Comparison of ENCODE assay signal across 13 mouse cellular contexts in the genomic region with DNA sequence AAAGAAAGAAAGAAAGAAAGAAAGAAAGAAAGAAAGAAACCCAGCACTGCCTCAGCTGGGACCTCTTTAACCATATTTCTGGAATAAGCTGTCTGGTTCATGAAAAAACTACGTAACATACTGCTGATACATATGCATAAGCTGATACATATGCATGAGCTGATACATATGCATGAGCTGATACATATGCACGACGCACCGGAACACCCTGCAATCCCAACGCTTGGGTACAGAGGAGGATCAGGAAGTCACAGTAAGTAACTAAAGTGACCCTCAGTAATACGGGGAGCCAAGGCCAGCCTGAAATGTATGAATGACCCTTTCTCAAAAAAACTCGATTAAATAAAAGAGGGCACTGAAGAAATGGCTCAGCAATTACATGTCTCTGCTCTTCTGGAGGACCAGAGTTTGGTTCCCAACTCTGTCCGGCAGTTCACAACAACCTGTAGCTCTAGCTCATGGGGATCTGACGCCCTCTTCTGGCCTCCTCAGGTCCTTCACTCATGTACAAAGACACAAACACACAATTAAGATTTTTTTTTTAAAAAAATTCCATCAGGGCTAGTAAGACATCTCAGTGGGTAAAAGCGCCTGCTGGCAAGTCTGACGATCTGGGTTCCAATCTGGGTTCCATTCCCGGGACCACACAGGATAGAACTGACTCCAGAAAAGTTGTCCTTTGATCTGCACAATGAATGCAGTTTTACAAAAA. TPM values are rescaled to one million over a fixed set of nuclear protein-coding genes. Genes with fewer than 3 reads are reported as not detected.
DNase-seq lines count a peak whose midpoint lies in the region; ATAC-seq and TF ChIP-seq lines count a peak whose summit lies in the region.
"Had no signal": no experiment of that assay in that cellular context is flagged by ENCODE, and none has a peak within 500 bp of the region (broad histone marks: within the 10 kb centered on the region; RNA-seq: fewer than 3 reads in every experiment).

No protein-coding gene starts in this region.

- 91% methylated on average over 12 of the region's 12 CpGs for WGBS in heart, embryonic 10.5 days
- 70% methylated on average over 12 of the region's 12 CpGs for WGBS in neural tube, embryonic 11.5 days
- WGBS in neural tube, embryonic 15.5 days: 54% methylated on average over 12 of the region's 12 CpGs
- WGBS in forebrain, postnatal 0 days: 52% methylated on average over 12 of the region's 12 CpGs

- peak; percentile 45; the same call in 1 of the 2 replicates for ATAC-seq in neural tube, embryonic 11.5 days (ENCODE audit: insufficient read depth, low FRiP score, low TSS enrichment)
- no peak for ATAC-seq in neural tube, embryonic 15.5 days (ENCODE audit: low FRiP score)
- peak; percentile 58 for ATAC-seq in forebrain, postnatal 0 days

- H3K27me3 ChIP-seq in heart, embryonic 10.5 days (ENCODE audit: insufficient read depth, poor library complexity, severe bottlenecking): no peaks in the 10 kb centered on the region
- no peaks in the 10 kb centered on the region for H3K27me3 ChIP-seq in neural tube, embryonic 11.5 days (ENCODE audit: control insufficient read depth, insufficient read depth, low read length)
- H3K27me3 ChIP-seq in neural tube, embryonic 15.5 days (replicated peaks): no peaks in the 10 kb centered on the region
- H3K27me3 ChIP-seq in forebrain, postnatal 0 days (ENCODE audit: insufficient read depth, low read length): no peaks in the 10 kb centered on the region
- H3K27me3 ChIP-seq: embryonic facial prominence, embryonic 13.5 days had no signal

- peak; percentile 33; the same call in 1 of the 2 replicates for TF ChIP-seq CTCF in forebrain, postnatal 0 days (IDR thresholded peaks at IDR 0.05; ENCODE audit: low read depth)

- peaks cover 14% of the 10 kb centered on the region for H3K4me1 ChIP-seq in heart, embryonic 10.5 days
- no peaks in the 10 kb centered on the region for H3K4me1 ChIP-seq in neural tube, embryonic 11.5 days (ENCODE audit: control insufficient read depth, insufficient read depth, low read length)
- peaks cover 22% of the 10 kb centered on the region for H3K4me1 ChIP-seq in neural tube, embryonic 15.5 days
- H3K4me1 ChIP-seq in forebrain, postnatal 0 days (ENCODE audit: insufficient read depth): peaks cover 3% of the 10 kb centered on the region; the same call in 1 of the 2 replicates

- peaks cover 9% of the 10 kb centered on the region for H3K36me3 ChIP-seq in heart, embryonic 10.5 days
- H3K36me3 ChIP-seq in neural tube, embryonic 11.5 days (ENCODE audit: control insufficient read depth, insufficient read depth, low read length): no peaks in the 10 kb centered on the region
- peaks cover 4% of the 10 kb centered on the region for H3K36me3 ChIP-seq in neural tube, embryonic 15.5 days
- peaks cover 2% of the 10 kb centered on the region for H3K36me3 ChIP-seq in forebrain, postnatal 0 days (ENCODE audit: insufficient read depth)

- no peak overlapping the region for H3K27ac ChIP-seq in heart, embryonic 10.5 days
- no peak overlapping the region for H3K27ac ChIP-seq in neural tube, embryonic 11.5 days (ENCODE audit: low read depth, low read length)
- no peak overlapping the region for H3K27ac ChIP-seq in neural tube, embryonic 15.5 days (replicated peaks)
- 0 out of 2 replicates have a peak overlapping the region, but pooled peaks have one; percentile 21 for H3K27ac ChIP-seq in forebrain, postnatal 0 days (ENCODE audit: low read depth, low read length)
- H3K27ac ChIP-seq: embryonic facial prominence, embryonic 13.5 days had no signal

- no peak overlapping the region for H3K4me2 ChIP-seq in neural tube, embryonic 11.5 days (ENCODE audit: low read depth)
- no peak overlapping the region for H3K4me2 ChIP-seq in neural tube, embryonic 15.5 days
- peak overlapping the region; percentile 23; the same call in 1 of the 2 replicates for H3K4me2 ChIP-seq in forebrain, postnatal 0 days (ENCODE audit: low read depth)

- H3K4me3 ChIP-seq in heart, embryonic 10.5 days: 0 out of 2 replicates have a peak overlapping the region, but pooled peaks have one; percentile 64
- H3K4me3 ChIP-seq in neural tube, embryonic 11.5 days (ENCODE audit: low read depth, low read length): no peak overlapping the region
- H3K4me3 ChIP-seq in neural tube, embryonic 15.5 days (replicated peaks): no peak overlapping the region
- no peak overlapping the region for H3K4me3 ChIP-seq in forebrain, postnatal 0 days (ENCODE audit: low read depth, low read length)

- no peaks in the 10 kb centered on the region for H3K9me3 ChIP-seq in heart, embryonic 10.5 days
- no peaks in the 10 kb centered on the region for H3K9me3 ChIP-seq in neural tube, embryonic 11.5 days (ENCODE audit: control insufficient read depth, low read length)
- no peaks in the 10 kb centered on the region for H3K9me3 ChIP-seq in neural tube, embryonic 15.5 days (replicated peaks)
- no peaks in the 10 kb centered on the region for H3K9me3 ChIP-seq in forebrain, postnatal 0 days (ENCODE audit: low read length)
- H3K9me3 ChIP-seq: embryonic facial prominence, embryonic 13.5 days; G1E had no signal

- no peak overlapping the region for H3K9ac ChIP-seq in neural tube, embryonic 11.5 days (ENCODE audit: low read length)
- H3K9ac ChIP-seq in neural tube, embryonic 15.5 days (replicated peaks): no peak overlapping the region
- H3K9ac ChIP-seq in forebrain, postnatal 0 days: no peak overlapping the region
- H3K9ac ChIP-seq: embryonic facial prominence, embryonic 13.5 days had no signal

- peak; percentile 64 for DNase-seq in heart, embryonic 10.5 days (ENCODE audit: low spot score)
- no peak for DNase-seq in heart, adult 18-20 months
- DNase-seq in neural tube, embryonic 11.5 days (ENCODE audit: low spot score): peak; percentile 53
- peak; percentile 68 for DNase-seq in forebrain, postnatal 0 days
- DNase-seq in ovary, postnatal 14 days (ENCODE audit: low spot score): no peak
- DNase-seq in thymus, postnatal 10 days (ENCODE audit: low spot score in 2 of 2): no peak
- no peak for DNase-seq in layer of hippocampus, adult 8-10 months (ENCODE audit: low spot score in 2 of 2)
- DNase-seq: cerebellum, adult 9-11 months; heart, postnatal 10 days; kidney, postnatal 25 days had no signal

RNA-seq across cellular contexts. Expression of gene Srl, which starts 1.4 kb away (rescaled TPM):
- 87.3 and 201 TPM in 2 replicates for polyA plus RNA-seq in heart, embryonic 10.5 days (2016; fragmentation: Nextera tagmentation; extraction: Ambion mirVana)
- 100 to 1,000 TPM; 782 to 831 TPM for total RNA-seq in heart, adult 18-20 months (2021)
- polyA plus RNA-seq in neural tube, embryonic 11.5 days (2014; fragmentation: Nextera tagmentation; extraction: Ambion mirVana): 31.1 and 35.7 TPM in 2 replicates
- polyA plus RNA-seq in neural tube, embryonic 15.5 days (2015; fragmentation: Nextera tagmentation; extraction: Ambion mirVana): 22.4 and 26.3 TPM in 2 replicates
- 55.0 and 55.9 TPM in 2 replicates for total RNA-seq in forebrain, postnatal 0 days (2014; rRNA removed)
- 18.8 and 23.4 TPM in 2 replicates for polyA plus RNA-seq in forebrain, postnatal 0 days (2015; fragmentation: Nextera tagmentation; extraction: Ambion mirVana)
- 10 to 100 TPM; 10.4 to 14.5 (median 11.2) TPM for total RNA-seq in layer of hippocampus, adult 8-10 months (2022)

RNA-seq across cellular contexts. Expression of gene Tfap4, which starts 19.4 kb away (rescaled TPM):
- 9.5 and 17.5 TPM in 2 replicates for polyA plus RNA-seq in heart, embryonic 10.5 days (2016; fragmentation: Nextera tagmentation; extraction: Ambion mirVana)
- 1 to 10 TPM; 2.1 to 2.6 TPM for total RNA-seq in heart, adult 18-20 months (2021)
- 16.1 and 17.8 TPM in 2 replicates for polyA plus RNA-seq in neural tube, embryonic 11.5 days (2014; fragmentation: Nextera tagmentation; extraction: Ambion mirVana)
- 8.6 and 12.3 TPM in 2 replicates for polyA plus RNA-seq in neural tube, embryonic 15.5 days (2015; fragmentation: Nextera tagmentation; extraction: Ambion mirVana)
- 9.1 and 10.2 TPM in 2 replicates for total RNA-seq in forebrain, postnatal 0 days (2014; rRNA removed)
- polyA plus RNA-seq in forebrain, postnatal 0 days (2015; fragmentation: Nextera tagmentation; extraction: Ambion mirVana): 6.4 and 8.0 TPM in 2 replicates
- 1 to 10 TPM; 5.8 to 7.4 (median 7.4) TPM for total RNA-seq in layer of hippocampus, adult 8-10 months (2022)

RNA-seq across cellular contexts. Expression of gene Glis2, which starts 54.3 kb away (rescaled TPM):
- 13.9 and 20.7 TPM in 2 replicates for polyA plus RNA-seq in heart, embryonic 10.5 days (2016; fragmentation: Nextera tagmentation; extraction: Ambion mirVana)
- total RNA-seq in heart, adult 18-20 months (2021): 1 to 10 TPM; 6.2 to 8.5 TPM
- polyA plus RNA-seq in neural tube, embryonic 11.5 days (2014; fragmentation: Nextera tagmentation; extraction: Ambion mirVana): 32.4 and 37.0 TPM in 2 replicates
- 17.2 and 18.7 TPM in 2 replicates for polyA plus RNA-seq in neural tube, embryonic 15.5 days (2015; fragmentation: Nextera tagmentation; extraction: Ambion mirVana)
- total RNA-seq in forebrain, postnatal 0 days (2014; rRNA removed): 13.3 and 15.2 TPM in 2 replicates
- polyA plus RNA-seq in forebrain, postnatal 0 days (2015; fragmentation: Nextera tagmentation; extraction: Ambion mirVana): 7.1 and 11.6 TPM in 2 replicates
- total RNA-seq in layer of hippocampus, adult 8-10 months (2022): 10 to 100 TPM; 10.9 to 18.4 (median 11.9) TPM

Comparison
In these comparisons a context has a peak if more than half of its experiments do, and no peak if none do; other contexts are left out.
1. DNase-seq: peak in heart, embryonic 10.5 days (single experiment), neural tube, embryonic 11.5 days (single experiment) and forebrain, postnatal 0 days (single experiment); none in heart, adult 18-20 months (0 of 2), ovary, postnatal 14 days (single experiment), thymus, postnatal 10 days (0 of 2) and layer of hippocampus, adult 8-10 months (0 of 2).